Mouse (Mus musculus) stomach, postnatal 0 days (tissue): Measurements from ENCODE around the gene Kitl.

Experiments
- CTCF ChIP-seq: IDR thresholded peaks from 2 replicates; pipeline ENCODE4 v1.5.1; 2016; ENCODE audit warnings: antibody characterized with exemption, low read depth, mild to moderate bottlenecking, moderate library complexity
- EP300 ChIP-seq: optimal IDR thresholded peaks from 2 replicates; pipeline ENCODE3; 2016; ENCODE audit warnings: antibody characterized with exemption

- TF ChIP-seq CTCF (no peak), EP300 (no peak)
These were observed 1.3 kb upstream of the Kitl start for GRCm38 (mm10) chr10:100014096-100014495.
